13 mouse cellular contexts compared by ENCODE assay signal in the genomic region with DNA sequence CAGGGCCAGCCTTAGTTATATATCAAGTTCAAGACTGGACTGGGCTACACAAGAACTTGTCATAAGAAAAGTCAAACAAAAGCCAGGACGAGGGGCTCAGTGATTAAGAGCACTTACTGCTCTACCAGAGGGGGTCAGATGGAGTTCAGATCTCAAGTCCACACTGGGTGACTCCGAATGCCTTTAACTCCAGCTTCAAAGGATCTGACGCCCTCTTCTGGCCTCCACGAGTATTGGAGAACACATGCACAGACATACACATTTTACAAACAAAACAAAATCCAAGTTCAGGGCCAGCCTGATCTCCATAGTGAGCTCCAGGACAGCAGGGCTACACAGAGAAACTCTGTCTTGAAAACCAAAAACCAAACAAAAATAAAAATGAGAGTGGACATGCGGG. TPM values are rescaled to one million over a fixed set of nuclear protein-coding genes. Genes with fewer than 3 reads are reported as not detected.
DNase-seq lines count a peak whose midpoint lies in the region; ATAC-seq and TF ChIP-seq lines count a peak whose summit lies in the region.
"Had no signal": no experiment of that assay in that cellular context is flagged by ENCODE, and none has a peak within 500 bp of the region (broad histone marks: within the 10 kb centered on the region; RNA-seq: fewer than 3 reads in every experiment).

No protein-coding gene starts in this region.

- no peak for ATAC-seq in kidney, postnatal 0 days (replicated peaks; ENCODE audit: low FRiP score, low read depth)
- peak; percentile 34 for ATAC-seq in lung, postnatal 0 days

- no peak overlapping the region for H3K4me2 ChIP-seq in kidney, postnatal 0 days (ENCODE audit: low read length)
- H3K4me2 ChIP-seq in lung, postnatal 0 days (replicated peaks; ENCODE audit: low read depth, low read length): no peak overlapping the region
- H3K4me2 ChIP-seq: liver, embryonic 15.5 days; neural tube, embryonic 15.5 days; stomach, embryonic 15.5 days had no signal

- peak; percentile 56 for DNase-seq in kidney, postnatal 0 days (ENCODE audit: low spot score)
- no peak for DNase-seq in kidney, adult 18-20 months
- DNase-seq in CD4-positive helper T cell, adult 2 months (ENCODE audit: low read depth, low spot score): peak; percentile 41
- peak; percentile 67 for DNase-seq in lung, postnatal 0 days (ENCODE audit: low spot score)
- no peak for DNase-seq in right cerebral cortex, postnatal 10 days (ENCODE audit: low spot score in 2 of 2)
- DNase-seq in ovary, postnatal 36 days (ENCODE audit: low spot score): no peak
- no peak for DNase-seq in heart, adult 18-20 months
- DNase-seq: gastrocnemius, postnatal 14 days; kidney, adult 8-10 months had no signal

- no peaks in the 10 kb centered on the region for H3K27me3 ChIP-seq in kidney, postnatal 0 days (ENCODE audit: insufficient read depth, low read length)
- no peaks in the 10 kb centered on the region for H3K27me3 ChIP-seq in lung, postnatal 0 days (replicated peaks; ENCODE audit: insufficient read depth, low read length)
- H3K27me3 ChIP-seq: liver, embryonic 15.5 days; neural tube, embryonic 15.5 days; stomach, embryonic 15.5 days had no signal

- no peak for TF ChIP-seq POLR2A in bone marrow, adult 2 months (IDR thresholded peaks at IDR 0.05; ENCODE audit: borderline replicate concordance, control insufficient read depth, low read depth, low read length)

- TF ChIP-seq EP300 in lung, postnatal 0 days (IDR thresholded peaks at IDR 0.05): no peak

- WGBS in kidney, postnatal 0 days: 48% methylated on average over 5 of the region's 5 CpGs
- WGBS in bone marrow, adult 2 months: 60% methylated on average over 5 of the region's 5 CpGs
- WGBS in lung, postnatal 0 days: 34% methylated on average over 5 of the region's 5 CpGs

- no peak overlapping the region for H3K27ac ChIP-seq in kidney, postnatal 0 days
- no peak overlapping the region for H3K27ac ChIP-seq in bone marrow, adult 2 months (ENCODE audit: control insufficient read depth, insufficient read depth, low read depth, low read length, poor library complexity)
- H3K27ac ChIP-seq in lung, postnatal 0 days (ENCODE audit: low read length): no peak overlapping the region
- H3K27ac ChIP-seq: liver, embryonic 15.5 days; neural tube, embryonic 15.5 days; stomach, embryonic 15.5 days had no signal

- no peaks in the 10 kb centered on the region for H3K36me3 ChIP-seq in kidney, postnatal 0 days (ENCODE audit: insufficient read depth, low read length)
- H3K36me3 ChIP-seq in lung, postnatal 0 days (ENCODE audit: insufficient read depth, low read length): no peaks in the 10 kb centered on the region
- H3K36me3 ChIP-seq: liver, embryonic 15.5 days; neural tube, embryonic 15.5 days; stomach, embryonic 15.5 days had no signal

- no peak overlapping the region for H3K9ac ChIP-seq in kidney, postnatal 0 days (ENCODE audit: low read depth, low read length)
- no peak overlapping the region for H3K9ac ChIP-seq in lung, postnatal 0 days (replicated peaks; ENCODE audit: low read depth)
- H3K9ac ChIP-seq: liver, embryonic 15.5 days; neural tube, embryonic 15.5 days; stomach, embryonic 15.5 days had no signal

- no peaks in the 10 kb centered on the region for H3K9me3 ChIP-seq in kidney, postnatal 0 days (replicated peaks; ENCODE audit: low read length)
- H3K9me3 ChIP-seq in lung, postnatal 0 days (ENCODE audit: low read length): no peaks in the 10 kb centered on the region
- H3K9me3 ChIP-seq: liver, embryonic 15.5 days; neural tube, embryonic 15.5 days; stomach, embryonic 15.5 days had no signal

- H3K4me3 ChIP-seq in kidney, postnatal 0 days (replicated peaks; ENCODE audit: low read depth, low read length): no peak overlapping the region
- no peak overlapping the region for H3K4me3 ChIP-seq in bone marrow, adult 2 months (replicated peaks; ENCODE audit: control insufficient read depth, low read depth, low read length)
- H3K4me3 ChIP-seq in lung, postnatal 0 days (ENCODE audit: low read depth, low read length): no peak overlapping the region
- H3K4me3 ChIP-seq: liver, embryonic 15.5 days; neural tube, embryonic 15.5 days; stomach, embryonic 15.5 days had no signal

- TF ChIP-seq CTCF in kidney, postnatal 0 days (IDR thresholded peaks at IDR 0.05; ENCODE audit: low read depth): peak; percentile 64
- peak; percentile 47 for TF ChIP-seq CTCF in bone marrow, adult 2 months (IDR thresholded peaks at IDR 0.05; ENCODE audit: control insufficient read depth, insufficient read depth, low read length)
- peak; percentile 74 for TF ChIP-seq CTCF in lung, postnatal 0 days (IDR thresholded peaks at IDR 0.05)

- peaks cover 34% of the 10 kb centered on the region for H3K4me1 ChIP-seq in kidney, postnatal 0 days (replicated peaks; ENCODE audit: insufficient read depth, low read length)
- peaks cover 23% of the 10 kb centered on the region for H3K4me1 ChIP-seq in bone marrow, adult 2 months (ENCODE audit: control insufficient read depth, insufficient read depth, low read length)
- H3K4me1 ChIP-seq in lung, postnatal 0 days (ENCODE audit: insufficient read depth, low read depth, low read length): peaks cover 25% of the 10 kb centered on the region; the same call in 1 of the 2 replicates

RNA-seq across cellular contexts. Expression of a gene that starts 13.1 kb away (rescaled TPM):
- 304 and 348 TPM in 2 replicates for polyA plus RNA-seq in kidney, postnatal 0 days (2015; fragmentation: Nextera tagmentation; extraction: Ambion mirVana)
- 104 and 160 TPM in 2 replicates for polyA plus RNA-seq in bone marrow, adult 2 months (2011; ENCODE audit: insufficient read depth, insufficient read length, low replicate concordance, missing spikeins)
- 401 and 408 TPM in 2 replicates for polyA plus RNA-seq in lung, postnatal 0 days (2015; fragmentation: Nextera tagmentation; extraction: Ambion mirVana)
- 100 to 1,000 TPM; 356 to 380 TPM for total RNA-seq in heart, adult 18-20 months (2021)

Comparison
In these comparisons a context has a peak if more than half of its experiments do, and no peak if none do; other contexts are left out.
1. DNase-seq: peak in kidney, postnatal 0 days (single experiment), CD4-positive helper T cell, adult 2 months (single experiment) and lung, postnatal 0 days (single experiment); none in kidney, adult 18-20 months (single experiment), right cerebral cortex, postnatal 10 days (0 of 2), ovary, postnatal 36 days (single experiment) and heart, adult 18-20 months (0 of 2).
2. Peak in every context shown above with its lines, with median percentiles within 50 percentile points of each other: CTCF ChIP-seq.